Mouse (Mus musculus) stomach, embryonic 14.5 days (tissue): ENCODE measurements at regions not wholly inside any gene's neighbourhood (a gene's known extent, or its start where the extent isn't known, plus 50 kb on each side); places are given as distances from the start of the nearest gene placed in this dataset.
"Not testable (repeated sequence)": the region's sequence is repeated elsewhere in the genome, so short reads cannot be mapped to it uniquely, and the experiment has no call there.

Experiments
- ATAC-seq: fragments of 200-750 bp; cut with Nextera tagmentation; 2 replicates; pipeline ENCODE4 v1.8.0; 2017; ENCODE audit warnings: low read depth, moderate TSS enrichment; ENCODE audit not compliant: insufficient number of reproducible peaks, insufficient read depth, low FRiP score
- H3K27ac ChIP-seq: fragments of 300-500 bp; sonication (generic); 2 replicates; pipeline ENCODE4 v1.5.1; 2014; ENCODE audit warnings: mild to moderate bottlenecking, low read length, moderate library complexity, mixed read lengths
- H3K27me3 ChIP-seq: fragments of 300-500 bp; sonication (generic); 2 replicates; pipeline ENCODE4 v1.6.1; 2014; ENCODE audit warnings: low read length, control low read depth, mixed read lengths; ENCODE audit not compliant: control insufficient read depth, insufficient read depth
- H3K36me3 ChIP-seq: fragments of 300-500 bp; sonication (generic); 2 replicates; pipeline ENCODE4 v1.6.1; 2014; ENCODE audit warnings: mild to moderate bottlenecking, control low read depth, low read length, moderate library complexity, mixed read lengths; ENCODE audit not compliant: control insufficient read depth, insufficient read depth
- H3K4me1 ChIP-seq: fragments of 300-500 bp; sonication (generic); 2 replicates; pipeline ENCODE4 v1.6.1; 2014; ENCODE audit warnings: low read length, control low read depth, mixed read lengths; ENCODE audit not compliant: control insufficient read depth, insufficient read depth
- H3K4me2 ChIP-seq: fragments of 300-500 bp; sonication (generic); replicated peaks from 2 replicates; pipeline ENCODE4 v1.6.1; 2014; ENCODE audit warnings: low read depth, low read length, control low read depth
- H3K4me3 ChIP-seq: fragments of 300-500 bp; sonication (generic); 2 replicates; pipeline ENCODE4 v1.5.1; 2014; ENCODE audit warnings: low read depth, low read length, control low read depth
- H3K9ac ChIP-seq: fragments of 300-500 bp; sonication (generic); replicated peaks from 2 replicates; pipeline ENCODE4 v1.6.1; 2014; ENCODE audit warnings: low read depth, mild to moderate bottlenecking, control low read depth, low read length, moderate library complexity, mixed read lengths
- H3K9me3 ChIP-seq: fragments of 300-500 bp; sonication (generic); 2 replicates; pipeline ENCODE4 v1.6.1; 2016; ENCODE audit warnings: low read depth, low read length, control low read depth; ENCODE audit not compliant: control insufficient read depth
- WGBS: fragments of 180-500 bp; shearing (Covaris S2); extraction: QIAGEN DNeasy Blood & Tissue Kit; methylation state at CpG from one replicate; pipeline ENCODE4 v1.1.7; 2014; 5-methylcytosine and 5-hydroxymethylcytosine counted together

GRCm38 (mm10) chr1:168632837-168633236, 200.8 kb upstream of the Pbx1 start:
- Histone ChIP-seq H3K27me3 (no peaks in the 10 kb centered on the region), H3K9me3 (no peaks in the 10 kb centered on the region), H3K4me1 (no peaks in the 10 kb centered on the region), H3K4me3 (no peak overlapping the region), H3K36me3 (no peaks in the 10 kb centered on the region), H3K4me2 (no peak overlapping the region), H3K9ac (no peak overlapping the region), H3K27ac (no peak overlapping the region)
- WGBS, result 83% methylated on average over 2 of the region's 2 CpGs
- ATAC-seq, result no peak

GRCm38 (mm10) chr1:168631979-168632378, 199.9 kb upstream of the Pbx1 start:
- H3K27me3 ChIP-seq, result no peaks in the 10 kb centered on the region
- no peak for ATAC-seq
- H3K9ac ChIP-seq, result no peak overlapping the region

GRCm38 (mm10) chr1:168601967-168602366, 169.9 kb upstream of the Pbx1 start:
- not testable (repeated sequence) for H3K9ac ChIP-seq, H3K9me3 ChIP-seq, ATAC-seq, H3K27me3 ChIP-seq, H3K36me3 ChIP-seq, H3K27ac ChIP-seq, H3K4me2 ChIP-seq, H3K4me3 ChIP-seq
- H3K4me1 ChIP-seq, result peaks cover 12% of the 10 kb centered on the region; the same call in 1 of the 2 replicates
- WGBS, result 70% methylated on average over 3 of the region's 3 CpGs

More at GRCm38 (mm10) chr1:168631979-168632378, 199.9 kb upstream of the Pbx1 start:
- H3K36me3 ChIP-seq, result no peaks in the 10 kb centered on the region
- no peaks in the 10 kb centered on the region for H3K4me1 ChIP-seq
- H3K4me2 ChIP-seq, result no peak overlapping the region
- H3K27ac ChIP-seq, result no peak overlapping the region
- no peaks in the 10 kb centered on the region for H3K9me3 ChIP-seq
- 77% methylated on average over 2 of the region's 2 CpGs for WGBS
- no peak overlapping the region for H3K4me3 ChIP-seq

- H3K4me2 ChIP-seq, result no peak overlapping the region
- H3K27ac ChIP-seq, result no peak overlapping the region
- H3K27me3 ChIP-seq, result no peaks in the 10 kb centered on the region
- H3K4me1 ChIP-seq, result peaks cover 12% of the 10 kb centered on the region; the same call in 1 of the 2 replicates
- H3K36me3 ChIP-seq, result no peaks in the 10 kb centered on the region
- no peaks in the 10 kb centered on the region for H3K9me3 ChIP-seq
- no peak overlapping the region for H3K4me3 ChIP-seq
- ATAC-seq, result no peak
- 59% methylated on average over 6 of the region's 6 CpGs for WGBS
- no peak overlapping the region for H3K9ac ChIP-seq
Observed at GRCm38 (mm10) chr1:168600461-168601160, 168.5 kb upstream of the Pbx1 start.

DNA sequence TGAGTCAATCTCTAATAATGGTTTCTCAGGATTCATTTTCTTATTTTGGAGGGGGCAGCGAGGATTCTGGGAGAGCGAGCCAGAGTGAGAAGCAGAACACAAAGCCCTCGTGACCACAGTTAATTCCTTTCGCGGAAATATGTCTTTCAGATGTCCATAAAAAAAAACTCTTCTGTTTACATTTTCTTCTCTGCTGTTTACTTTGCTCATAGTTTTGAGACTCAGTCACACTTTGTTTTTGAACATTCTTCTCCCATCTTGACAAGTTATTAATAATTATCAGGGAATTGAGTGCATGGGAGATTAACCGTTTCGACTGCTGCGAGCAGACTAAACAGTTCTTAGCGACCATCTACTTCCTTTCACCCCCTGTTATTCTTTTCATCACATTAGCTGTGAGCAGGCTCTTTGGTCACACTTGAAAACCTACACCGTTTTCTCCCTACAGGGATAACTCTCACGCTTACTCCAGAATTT, 166.2 kb upstream of the Pbx1 start:
- Histone ChIP-seq H3K4me1 (peaks cover 12% of the 10 kb centered on the region; the same call in 1 of the 2 replicates), H3K9me3 (no peaks in the 10 kb centered on the region), H3K27me3 (no peaks in the 10 kb centered on the region), H3K9ac (no peak overlapping the region), H3K27ac (peak overlapping the region; percentile 66), H3K4me2 (peak overlapping the region; percentile 37), H3K4me3 (peak overlapping the region; percentile 2; the same call in 1 of the 2 replicates), H3K36me3 (no peaks in the 10 kb centered on the region)
- ATAC-seq, result peak; percentile 72
- 4% methylated on average over 11 of the region's 11 CpGs for WGBS

GRCm38 (mm10) chr1:168597495-168597894, 165.4 kb upstream of the Pbx1 start:
- no peaks in the 10 kb centered on the region for H3K9me3 ChIP-seq
- H3K4me3 ChIP-seq, result no peak overlapping the region
- no peak overlapping the region for H3K9ac ChIP-seq
- peak overlapping the region; percentile 44; the same call in 1 of the 2 replicates for H3K27ac ChIP-seq
- H3K4me2 ChIP-seq, result peak overlapping the region; percentile 37; the same call in 1 of the 2 replicates
- no peaks in the 10 kb centered on the region for H3K36me3 ChIP-seq
- peaks cover 12% of the 10 kb centered on the region; the same call in 1 of the 2 replicates for H3K4me1 ChIP-seq
- H3K27me3 ChIP-seq, result no peaks in the 10 kb centered on the region
- 8% methylated on average over 5 of the region's 5 CpGs for WGBS
- no peak for ATAC-seq

DNA sequence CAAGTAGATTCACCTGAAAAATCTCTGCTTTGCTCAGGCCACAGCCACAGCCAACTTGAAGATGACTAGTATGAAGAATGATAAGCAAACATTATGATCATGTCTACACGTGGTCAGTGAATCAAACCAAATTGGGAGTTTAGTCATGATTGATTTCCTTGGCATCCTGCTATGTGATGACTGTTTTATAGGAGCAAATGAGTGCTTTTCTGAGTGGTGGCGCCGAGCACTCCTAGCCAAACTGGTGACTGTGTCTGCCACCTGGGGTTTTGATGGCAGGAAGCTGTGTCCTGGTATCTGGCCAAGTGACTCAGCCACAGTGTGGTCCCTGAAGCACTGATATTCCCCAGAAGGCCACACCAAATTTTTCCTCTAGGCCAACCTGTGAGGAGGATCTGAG, 152.1 kb upstream of the Pbx1 start:
- 62% methylated on average over 3 of the region's 3 CpGs for WGBS
- no peaks in the 10 kb centered on the region for H3K27me3 ChIP-seq

GRCm38 (mm10) chr1:168582434-168582833, 150.4 kb upstream of the Pbx1 start:
- Histone ChIP-seq H3K27me3 (no peaks in the 10 kb centered on the region), H3K36me3 (no peaks in the 10 kb centered on the region), H3K4me1 (no peaks in the 10 kb centered on the region), H3K9me3 (no peaks in the 10 kb centered on the region), H3K4me2 (no peak overlapping the region), H3K9ac (no peak overlapping the region), H3K4me3 (no peak overlapping the region), H3K27ac (no peak overlapping the region)
- 61% methylated on average over 5 of the region's 5 CpGs for WGBS
- no peak for ATAC-seq

More for the DNA sequence above, 152.1 kb upstream of the Pbx1 start:
- Histone ChIP-seq H3K4me2 (no peak overlapping the region), H3K27ac (no peak overlapping the region), H3K9ac (no peak overlapping the region), H3K4me1 (no peaks in the 10 kb centered on the region), H3K36me3 (no peaks in the 10 kb centered on the region), H3K4me3 (no peak overlapping the region), H3K9me3 (no peaks in the 10 kb centered on the region)
- ATAC-seq, result no peak
